Mouse (Mus musculus) heart, embryonic 13.5 days (tissue): ENCODE measurements around the gene Plcl1. TPM values are rescaled to one million over a fixed set of nuclear protein-coding genes. Genes with fewer than 3 reads are reported as not detected.
A peak's percentile ranks its signal among the peaks of the same experiment; 100 is the strongest.

Experiments used
- ATAC-seq: fragments of 200-750 bp; cut with Nextera tagmentation; 2 replicates; pipeline ENCODE4 v1.8.0; 2017; ENCODE audit warnings: moderate TSS enrichment; ENCODE audit not compliant: insufficient number of reproducible peaks, low FRiP score, low TSS enrichment; ENCODE audit errors: extremely low read depth
- H3K27ac ChIP-seq: fragments of 300-500 bp; sonication (generic); replicated peaks from 2 replicates; pipeline ENCODE4 v1.5.1; 2015; ENCODE audit warnings: moderate library complexity, mild to moderate bottlenecking, inconsistent platforms
- H3K27me3 ChIP-seq: fragments of 300-500 bp; sonication (generic); replicated peaks from 2 replicates; pipeline ENCODE4 v1.6.1; 2015; ENCODE audit warnings: mild to moderate bottlenecking, inconsistent platforms
- H3K36me3 ChIP-seq: fragments of 300-500 bp; sonication (generic); 2 replicates; pipeline ENCODE4 v1.6.1; 2015; ENCODE audit warnings: mild to moderate bottlenecking, inconsistent platforms
- H3K4me1 ChIP-seq: fragments of 300-500 bp; sonication (generic); 2 replicates; pipeline ENCODE4 v1.6.1; 2015; ENCODE audit warnings: inconsistent platforms
- H3K4me2 ChIP-seq: fragments of 300-500 bp; sonication (generic); 2 replicates; pipeline ENCODE4 v1.6.1; 2015; ENCODE audit warnings: inconsistent platforms, mild to moderate bottlenecking, moderate library complexity
- H3K4me3 ChIP-seq: fragments of 300-500 bp; sonication (generic); 2 replicates; pipeline ENCODE4 v1.5.1; 2015; ENCODE audit warnings: moderate library complexity, mild to moderate bottlenecking, inconsistent platforms
- H3K9ac ChIP-seq: fragments of 300-500 bp; sonication (generic); 2 replicates; pipeline ENCODE4 v1.6.1; 2015; ENCODE audit warnings: inconsistent platforms, mild to moderate bottlenecking, moderate library complexity
- H3K9me3 ChIP-seq: fragments of 300-500 bp; sonication (generic); 2 replicates; pipeline ENCODE4 v1.6.1; 2016; ENCODE audit warnings: inconsistent platforms
- WGBS: fragments of 180-500 bp; shearing (Covaris S2); methylation state at CpG from one replicate; pipeline ENCODE4 v1.1.7; 2015; ENCODE audit warnings: mixed read lengths; 5-methylcytosine and 5-hydroxymethylcytosine counted together
- polyA plus RNA-seq: library from polyadenylated mRNA; unstranded; fragments of >200 nt; fragmentation: Nextera tagmentation; extraction: Ambion mirVana; gene quantifications from 2 replicates; pipeline ENCODE4 v1.2.1, GENCODE M21; 2015

Gene Plcl1
- polyA plus RNA-seq, 1 experiment from 2014 or later, result 0.67 TPM

GRCm38 (mm10) chr1:55525100-55525499, 119.4 kb downstream of the Plcl1 start:
- WGBS, result 59% methylated on average over 5 of the region's 5 CpGs
- no peaks in the 10 kb centered on the region for H3K9me3 ChIP-seq

GRCm38 (mm10) chr1:55525748-55526147, 120.0 kb downstream of the Plcl1 start:
- Histone ChIP-seq H3K4me3 (no peak overlapping the region), H3K9me3 (no peaks in the 10 kb centered on the region), H3K4me2 (no peak overlapping the region), H3K36me3 (no peaks in the 10 kb centered on the region), H3K9ac (no peak overlapping the region), H3K27ac (no peak overlapping the region), H3K4me1 (peaks cover 18% of the 10 kb centered on the region), H3K27me3 (peaks cover 3% of the 10 kb centered on the region; the same call in 1 of the 2 replicates)
- ATAC-seq, result no peak
- 72% methylated on average over 2 of the region's 2 CpGs for WGBS

More at GRCm38 (mm10) chr1:55525100-55525499, 119.4 kb downstream of the Plcl1 start:
- H3K36me3 ChIP-seq, result no peaks in the 10 kb centered on the region
- no peak overlapping the region for H3K4me3 ChIP-seq
- H3K4me2 ChIP-seq, result no peak overlapping the region
- no peak overlapping the region for H3K27ac ChIP-seq
- no peak overlapping the region for H3K9ac ChIP-seq
- peaks cover 18% of the 10 kb centered on the region for H3K4me1 ChIP-seq
- peaks cover 3% of the 10 kb centered on the region; the same call in 1 of the 2 replicates for H3K27me3 ChIP-seq
- no peak for ATAC-seq

GRCm38 (mm10) chr1:55528547-55529304, 123.0 kb downstream of the Plcl1 start:
- H3K4me3 ChIP-seq, result no peak overlapping the region
- H3K9me3 ChIP-seq, result no peaks in the 10 kb centered on the region
- no peak overlapping the region for H3K9ac ChIP-seq
- no peak for ATAC-seq
- WGBS, result 34% methylated on average over 7 of the region's 7 CpGs
- H3K4me1 ChIP-seq, result peaks cover 18% of the 10 kb centered on the region
- no peaks in the 10 kb centered on the region for H3K36me3 ChIP-seq
- no peaks in the 10 kb centered on the region for H3K27me3 ChIP-seq
- H3K4me2 ChIP-seq, result no peak overlapping the region
- 0 out of 2 replicates have a peak overlapping the region, but pooled peaks have one; percentile 36 for H3K27ac ChIP-seq

GRCm38 (mm10) chr1:55533823-55534222, 128.1 kb downstream of the Plcl1 start:
- H3K27ac ChIP-seq, result no peak overlapping the region
- H3K9ac ChIP-seq, result no peak overlapping the region
- H3K4me3 ChIP-seq, result no peak overlapping the region
- no peaks in the 10 kb centered on the region for H3K27me3 ChIP-seq
- H3K36me3 ChIP-seq, result no peaks in the 10 kb centered on the region
- no peak for ATAC-seq
- no peaks in the 10 kb centered on the region for H3K9me3 ChIP-seq
- WGBS, result 61% methylated on average over 1 of the region's 1 CpGs
- peaks cover 11% of the 10 kb centered on the region for H3K4me1 ChIP-seq
- no peak overlapping the region for H3K4me2 ChIP-seq

- Histone ChIP-seq H3K4me2 (no peak overlapping the region), H3K9me3 (no peaks in the 10 kb centered on the region), H3K27me3 (no peaks in the 10 kb centered on the region), H3K27ac (no peak overlapping the region), H3K4me1 (no peaks in the 10 kb centered on the region), H3K4me3 (no peak overlapping the region), H3K9ac (no peak overlapping the region), H3K36me3 (no peaks in the 10 kb centered on the region)
- WGBS, result 65% methylated on average over 3 of the region's 3 CpGs
- ATAC-seq, result no peak
These were observed 148.7 kb downstream of the Plcl1 start for GRCm38 (mm10) chr1:55554405-55554804.

GRCm38 (mm10) chr1:55557960-55558359, 152.2 kb downstream of the Plcl1 start:
- no peak overlapping the region for H3K4me3 ChIP-seq
- H3K4me1 ChIP-seq, result no peaks in the 10 kb centered on the region
- WGBS, result 46% methylated on average over 7 of the region's 7 CpGs
- no peak overlapping the region for H3K27ac ChIP-seq
- no peak overlapping the region for H3K9ac ChIP-seq
- ATAC-seq, result no peak
- H3K27me3 ChIP-seq, result no peaks in the 10 kb centered on the region
- H3K9me3 ChIP-seq, result no peaks in the 10 kb centered on the region
- H3K36me3 ChIP-seq, result no peaks in the 10 kb centered on the region
- H3K4me2 ChIP-seq, result no peak overlapping the region

GRCm38 (mm10) chr1:55558409-55558808, 152.7 kb downstream of the Plcl1 start:
- Histone ChIP-seq H3K27ac (no peak overlapping the region), H3K4me3 (no peak overlapping the region), H3K27me3 (no peaks in the 10 kb centered on the region), H3K36me3 (no peaks in the 10 kb centered on the region), H3K4me1 (no peaks in the 10 kb centered on the region), H3K9ac (no peak overlapping the region), H3K9me3 (no peaks in the 10 kb centered on the region), H3K4me2 (no peak overlapping the region)
- 74% methylated on average over 1 of the region's 1 CpGs for WGBS
- no peak for ATAC-seq

- no peak for ATAC-seq
- Histone ChIP-seq H3K4me3 (no peak overlapping the region), H3K4me1 (no peaks in the 10 kb centered on the region), H3K4me2 (no peak overlapping the region), H3K27me3 (no peaks in the 10 kb centered on the region), H3K9me3 (no peaks in the 10 kb centered on the region), H3K9ac (no peak overlapping the region), H3K36me3 (no peaks in the 10 kb centered on the region), H3K27ac (no peak overlapping the region)
- 81% methylated on average over 9 of the region's 9 CpGs for WGBS
These were observed 154.3 kb downstream of the Plcl1 start for GRCm38 (mm10) chr1:55559998-55560397.

GRCm38 (mm10) chr1:55565933-55566332, 160.2 kb downstream of the Plcl1 start:
- no peak for ATAC-seq

GRCm38 (mm10) chr1:55567801-55568360, 162.2 kb downstream of the Plcl1 start:
- WGBS, result 66% methylated on average over 5 of the region's 5 CpGs
- Histone ChIP-seq H3K27me3 (no peaks in the 10 kb centered on the region), H3K9ac (no peak overlapping the region), H3K4me3 (no peak overlapping the region), H3K27ac (no peak overlapping the region), H3K36me3 (no peaks in the 10 kb centered on the region), H3K4me2 (no peak overlapping the region), H3K9me3 (no peaks in the 10 kb centered on the region), H3K4me1 (peaks cover 2% of the 10 kb centered on the region; the same call in 1 of the 2 replicates)
- ATAC-seq, result no peak

More at GRCm38 (mm10) chr1:55565933-55566332, 160.2 kb downstream of the Plcl1 start:
- Histone ChIP-seq H3K4me1 (no peaks in the 10 kb centered on the region; the same call in 1 of the 2 replicates), H3K27me3 (no peaks in the 10 kb centered on the region), H3K27ac (no peak overlapping the region), H3K4me3 (no peak overlapping the region), H3K4me2 (no peak overlapping the region), H3K9ac (no peak overlapping the region), H3K36me3 (no peaks in the 10 kb centered on the region), H3K9me3 (no peaks in the 10 kb centered on the region)
- WGBS, result 76% methylated on average over 6 of the region's 6 CpGs

GRCm38 (mm10) chr1:55570225-55570624, 164.5 kb downstream of the Plcl1 start:
- H3K9ac ChIP-seq, result no peak overlapping the region
- H3K27me3 ChIP-seq, result no peaks in the 10 kb centered on the region
- no peak overlapping the region for H3K27ac ChIP-seq
- ATAC-seq, result no peak
- no peaks in the 10 kb centered on the region for H3K9me3 ChIP-seq
- WGBS, result 56% methylated on average over 5 of the region's 5 CpGs
- peaks cover 2% of the 10 kb centered on the region; the same call in 1 of the 2 replicates for H3K4me1 ChIP-seq
- no peak overlapping the region for H3K4me3 ChIP-seq
- no peaks in the 10 kb centered on the region for H3K36me3 ChIP-seq
- no peak overlapping the region for H3K4me2 ChIP-seq

GRCm38 (mm10) chr1:55571399-55571798, 165.7 kb downstream of the Plcl1 start:
- WGBS, result 65% methylated on average over 4 of the region's 4 CpGs
- no peak for ATAC-seq
- Histone ChIP-seq H3K27me3 (no peaks in the 10 kb centered on the region), H3K9ac (no peak overlapping the region), H3K36me3 (no peaks in the 10 kb centered on the region), H3K4me1 (peaks cover 8% of the 10 kb centered on the region), H3K4me2 (no peak overlapping the region), H3K9me3 (no peaks in the 10 kb centered on the region), H3K4me3 (no peak overlapping the region), H3K27ac (no peak overlapping the region)
